Mouse (Mus musculus) lung, postnatal 0 days (tissue): Measurements from ENCODE around the gene BC025446. TPM values are rescaled to one million over a fixed set of nuclear protein-coding genes. Genes with fewer than 3 reads are reported as not detected.

Experiments used
- ATAC-seq: fragments of 200-750 bp; cut with Nextera tagmentation; 2 replicates; pipeline ENCODE4 v1.8.0; 2017; ENCODE audit warnings: moderate library complexity
- DNase-seq: peaks from one replicate; pipeline ENCODE4 v3.0.0-alpha.2; 2016; ENCODE audit warnings: low spot score
- H3K27ac ChIP-seq: fragments of 300-500 bp; sonication (generic); 2 replicates; pipeline ENCODE4 v1.5.1; 2014; ENCODE audit warnings: antibody characterized with exemption, mild to moderate bottlenecking, low read length, mixed read lengths
- H3K27me3 ChIP-seq: fragments of 300-500 bp; sonication (generic); replicated peaks from 2 replicates; pipeline ENCODE4 v1.6.1; 2014; ENCODE audit warnings: low read length, mixed read lengths; ENCODE audit not compliant: insufficient read depth
- H3K36me3 ChIP-seq: fragments of 300-500 bp; sonication (generic); 2 replicates; pipeline ENCODE4 v1.6.1; 2014; ENCODE audit warnings: low read length, mixed read lengths; ENCODE audit not compliant: insufficient read depth
- H3K4me1 ChIP-seq: fragments of 300-500 bp; sonication (generic); 2 replicates; pipeline ENCODE4 v1.6.1; 2014; ENCODE audit warnings: antibody characterized with exemption, low read depth, low read length, mixed read lengths; ENCODE audit not compliant: insufficient read depth
- H3K4me2 ChIP-seq: fragments of 300-500 bp; sonication (generic); replicated peaks from 2 replicates; pipeline ENCODE4 v1.6.1; 2014; ENCODE audit warnings: low read depth, mild to moderate bottlenecking, low read length, moderate library complexity, mixed read lengths
- H3K4me3 ChIP-seq: fragments of 300-500 bp; sonication (generic); 2 replicates; pipeline ENCODE4 v1.5.1; 2014; ENCODE audit warnings: low read depth, low read length
- H3K9ac ChIP-seq: fragments of 300-500 bp; sonication (generic); replicated peaks from 2 replicates; pipeline ENCODE4 v1.6.1; 2014; ENCODE audit warnings: low read depth, mild to moderate bottlenecking
- H3K9me3 ChIP-seq: fragments of 300-500 bp; sonication (generic); 2 replicates; pipeline ENCODE4 v1.6.1; 2016; ENCODE audit warnings: low read length, mixed read lengths
- CTCF ChIP-seq: IDR thresholded peaks from 2 replicates; pipeline ENCODE4 v1.5.1; 2016; ENCODE audit warnings: antibody characterized with exemption, mild to moderate bottlenecking
- EP300 ChIP-seq: IDR thresholded peaks from 2 replicates; pipeline ENCODE4 v1.6.1; 2016; ENCODE audit warnings: antibody characterized with exemption, mild to moderate bottlenecking, control low read depth
- WGBS: fragments of 180-500 bp; shearing (Covaris S2); extraction: QIAGEN DNeasy Blood & Tissue Kit; methylation state at CpG from one replicate; pipeline ENCODE4 v1.1.7; 2014; 5-methylcytosine and 5-hydroxymethylcytosine counted together
- polyA plus RNA-seq: library from polyadenylated mRNA; unstranded; fragments of >200 nt; fragmentation: Nextera tagmentation; extraction: Ambion mirVana; gene quantifications from 2 replicates; pipeline ENCODE4 v1.2.1, GENCODE M21; 2015

Gene BC025446
- polyA plus RNA-seq, 1 experiment from 2014 or later: not detected

GRCm38 (mm10) chr15:75266626-75267025 lies 50.5 kb downstream of the BC025446 start:
- Histone ChIP-seq H3K4me2 (no peak overlapping the region), H3K36me3 (no peaks in the 10 kb centered on the region), H3K4me1 (no peaks in the 10 kb centered on the region), H3K4me3 (no peak overlapping the region), H3K9me3 (no peaks in the 10 kb centered on the region), H3K27ac (no peak overlapping the region), H3K9ac (no peak overlapping the region), H3K27me3 (no peaks in the 10 kb centered on the region)
- no peak for ATAC-seq
- 38% methylated on average over 1 of the region's 1 CpGs for WGBS
- DNase-seq: no peak
- TF ChIP-seq CTCF: no peak
- TF ChIP-seq EP300: no peak

DNA sequence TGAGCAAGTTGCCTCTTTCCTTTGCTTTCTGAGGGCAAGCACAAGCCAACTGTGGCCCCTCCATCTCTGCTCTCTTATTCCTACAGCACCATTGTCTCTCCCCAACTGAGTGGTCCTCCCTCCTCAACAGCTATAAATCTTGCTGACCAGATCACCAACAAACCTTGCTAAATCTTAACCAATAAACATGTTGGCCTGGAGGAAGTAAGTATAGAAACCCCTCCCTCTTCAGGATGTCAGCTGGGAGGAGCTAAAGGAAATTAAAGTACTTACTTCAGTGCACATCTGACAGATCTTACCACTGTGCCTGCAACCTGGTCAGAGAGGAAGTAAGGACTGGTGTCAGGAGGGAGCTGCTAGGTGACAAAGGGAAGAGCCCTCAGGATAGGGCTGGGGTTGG lies 51.9 kb downstream of the BC025446 start, which contains the start of gene Ly6f:
Gene Ly6f (plus strand): TSS at position 301 of the 400 bp plus-strand sequence.
- Histone ChIP-seq H3K4me1 (no peaks in the 10 kb centered on the region), H3K27ac (no peak within 1 kb of the TSS)
- no peak for ATAC-seq

GRCm38 (mm10) chr15:75268916-75269829 lies 53.0 kb downstream of the BC025446 start:
- Histone ChIP-seq H3K27me3 (no peaks in the 10 kb centered on the region), H3K4me3 (no peak overlapping the region), H3K4me1 (no peaks in the 10 kb centered on the region), H3K27ac (no peak overlapping the region), H3K4me2 (no peak overlapping the region), H3K36me3 (no peaks in the 10 kb centered on the region), H3K9ac (no peak overlapping the region), H3K9me3 (no peaks in the 10 kb centered on the region)
- 60% methylated on average over 5 of the region's 5 CpGs for WGBS
- DNase-seq (no peak), ATAC-seq (no peak)
- TF ChIP-seq CTCF (no peak), EP300 (no peak)

More for the DNA sequence above, 51.9 kb downstream of the BC025446 start, which contains the start of gene Ly6f:
- no peak within 1 kb of the TSS for H3K4me3 ChIP-seq
- no peak within 1 kb of the TSS for H3K4me2 ChIP-seq
- H3K9ac ChIP-seq: no peak within 1 kb of the TSS
- no peaks in the 10 kb centered on the region for H3K27me3 ChIP-seq
- no peak for TF ChIP-seq EP300
- no peak for TF ChIP-seq CTCF
- no peak for DNase-seq
- H3K36me3 ChIP-seq: no peaks in the 10 kb centered on the region
- H3K9me3 ChIP-seq: no peaks in the 10 kb centered on the region

DNA sequence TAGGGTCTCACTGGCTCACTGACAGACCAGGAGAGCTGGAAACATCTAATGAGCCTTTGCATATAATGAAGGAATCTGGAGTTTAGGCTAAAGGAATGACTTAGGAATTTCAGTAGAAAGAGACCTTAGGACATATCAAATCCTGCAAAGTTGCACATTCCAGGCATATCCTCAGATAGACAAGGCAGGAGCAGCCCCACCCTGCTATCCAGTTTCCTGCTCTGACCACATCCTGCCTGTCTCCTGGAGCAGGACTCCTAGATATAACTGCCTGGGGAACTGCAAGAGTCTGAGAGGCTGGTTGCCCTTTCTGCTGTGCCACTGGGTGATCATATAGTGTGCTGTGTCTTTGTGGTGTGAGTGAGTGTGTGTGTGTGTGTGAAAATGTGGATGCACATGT lies 54.0 kb downstream of the BC025446 start:
- Histone ChIP-seq H3K4me3 (no peak overlapping the region), H3K4me1 (no peaks in the 10 kb centered on the region), H3K27me3 (no peaks in the 10 kb centered on the region), H3K9me3 (no peaks in the 10 kb centered on the region), H3K9ac (no peak overlapping the region), H3K27ac (no peak overlapping the region), H3K4me2 (no peak overlapping the region), H3K36me3 (no peaks in the 10 kb centered on the region)
- no peak for TF ChIP-seq CTCF
- DNase-seq: no peak
- no peak for ATAC-seq

DNA sequence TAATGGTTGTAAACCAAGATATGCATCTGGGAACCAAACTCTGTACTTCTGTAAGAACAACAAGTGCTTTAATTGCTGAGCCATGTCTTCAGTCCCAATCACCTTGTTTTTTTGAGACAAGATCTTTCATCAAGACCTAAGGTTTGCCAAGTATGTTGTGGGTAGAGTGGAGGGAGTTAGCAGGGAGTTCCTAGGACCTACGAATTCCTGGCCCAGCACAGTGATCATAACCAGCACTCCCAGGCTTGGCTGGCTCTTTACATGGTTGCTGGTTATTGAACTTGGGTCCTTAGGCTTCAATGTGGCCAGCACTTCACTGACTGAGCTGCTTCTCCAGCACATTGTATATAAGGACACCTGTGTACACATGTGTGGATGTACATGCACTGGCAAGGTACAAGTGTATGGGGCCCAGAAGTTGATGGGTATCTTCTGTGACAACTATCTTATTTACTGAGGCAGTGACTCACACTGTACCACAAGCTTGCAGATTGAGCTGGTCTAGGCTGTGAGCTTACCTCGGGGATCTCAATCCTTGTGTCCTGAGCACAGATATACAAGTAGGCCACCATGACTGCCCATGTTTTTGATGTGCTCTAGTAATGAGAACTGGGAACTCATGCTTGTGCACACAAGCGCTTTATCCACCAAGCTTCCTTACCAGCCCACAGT lies 54.7 kb downstream of the BC025446 start:
- Histone ChIP-seq H3K4me2 (no peak overlapping the region), H3K4me1 (no peaks in the 10 kb centered on the region), H3K36me3 (no peaks in the 10 kb centered on the region), H3K27ac (no peak overlapping the region), H3K27me3 (no peaks in the 10 kb centered on the region), H3K4me3 (no peak overlapping the region), H3K9me3 (no peaks in the 10 kb centered on the region), H3K9ac (no peak overlapping the region)
- 74% methylated on average over 3 of the region's 3 CpGs for WGBS
- DNase-seq (no peak), ATAC-seq (no peak)
- TF ChIP-seq CTCF: no peak
- TF ChIP-seq EP300: no peak

GRCm38 (mm10) chr15:75271426-75271825 lies 55.2 kb downstream of the BC025446 start:
- no peaks in the 10 kb centered on the region for H3K4me1 ChIP-seq
- H3K9me3 ChIP-seq: no peaks in the 10 kb centered on the region
- H3K36me3 ChIP-seq: no peaks in the 10 kb centered on the region
- no peak for DNase-seq
- no peaks in the 10 kb centered on the region for H3K27me3 ChIP-seq
- H3K4me2 ChIP-seq: no peak overlapping the region
- H3K9ac ChIP-seq: no peak overlapping the region
- H3K4me3 ChIP-seq: no peak overlapping the region
- 46% methylated on average over 1 of the region's 1 CpGs for WGBS
- no peak for ATAC-seq
- TF ChIP-seq CTCF: no peak
- no peak for TF ChIP-seq EP300
- no peak overlapping the region for H3K27ac ChIP-seq
